Mouse (Mus musculus) frontal cortex, postnatal 36 days (tissue): ENCODE measurements around the gene Hoxa3.

Experiments
- DNase-seq, 2 experiments: peaks; one replicate each; pipeline ENCODE4 v3.0.0; 2022; ENCODE audit warnings: low spot score in 2 of 2

Hoxa3 gene

GRCm38 (mm10) chr6:52246403-52246803 is 33.3 kb upstream of the Hoxa3 start:
- no peak for DNase-seq

DNA sequence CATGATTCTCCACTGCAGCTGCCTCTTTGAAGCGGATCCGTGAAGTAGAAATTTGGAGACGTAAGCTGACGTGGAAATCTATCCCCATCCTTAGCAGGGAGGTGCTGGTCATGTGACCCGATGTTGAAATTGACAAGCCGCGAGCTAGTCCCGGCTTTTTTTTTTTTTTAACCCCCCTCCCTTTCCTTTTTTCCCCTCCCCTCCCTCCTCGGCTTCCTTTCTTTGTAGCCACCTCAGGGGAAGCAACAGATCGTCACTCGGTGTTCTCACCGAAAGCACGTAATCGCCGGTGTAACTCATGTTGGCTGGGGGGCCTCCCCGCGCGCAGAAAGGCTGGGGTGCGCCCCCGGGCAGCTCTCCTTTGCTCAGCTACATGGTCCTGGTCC is 32.6 kb upstream of the Hoxa3 start, which contains the start of gene Hoxa11:
Gene Hoxa11 (minus strand): TSS at position 54 of the 386 bp plus-strand sequence.
- DNase-seq: no peak

GRCm38 (mm10) chr6:52245040-52245756 is 32.1 kb upstream of the Hoxa3 start:
- DNase-seq: no peak

DNA sequence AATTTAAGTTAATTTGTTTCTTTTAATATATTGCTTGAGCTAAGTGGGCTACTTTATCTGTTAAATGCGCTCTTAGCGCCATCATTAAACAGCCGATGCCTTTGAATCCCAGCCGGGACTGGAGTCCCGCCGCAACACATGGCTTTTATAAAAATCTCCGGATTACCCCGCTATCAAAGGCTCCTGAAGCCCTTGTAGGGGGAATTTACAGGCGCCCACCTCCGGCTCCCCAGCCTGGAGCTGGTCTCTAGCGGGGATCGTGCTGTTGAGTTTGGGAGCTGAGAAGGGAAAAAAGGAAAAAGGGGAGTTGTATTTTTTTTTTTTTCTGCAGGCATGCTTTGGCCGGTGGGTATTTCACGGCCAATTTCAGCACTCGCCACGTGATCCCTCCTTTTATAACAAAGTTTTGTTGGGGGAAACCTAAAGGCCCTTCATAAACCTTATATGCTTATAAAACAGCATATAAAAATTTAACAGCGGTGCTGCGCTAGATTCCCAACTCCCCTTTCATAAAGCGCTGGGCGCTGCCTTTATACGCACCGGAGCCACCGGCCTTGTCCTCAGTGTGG is 31.4 kb upstream of the Hoxa3 start:
- no peak for DNase-seq

GRCm38 (mm10) chr6:52243681-52244121 is 30.6 kb upstream of the Hoxa3 start:
- DNase-seq: no peak

- no peak for DNase-seq
Measured at GRCm38 (mm10) chr6:52242801-52243332, 29.7 kb upstream of the Hoxa3 start.

GRCm38 (mm10) chr6:52241001-52241621 is 28.0 kb upstream of the Hoxa3 start:
- DNase-seq: no peak

GRCm38 (mm10) chr6:52240389-52241000 is 27.4 kb upstream of the Hoxa3 start, which contains the start of gene Hoxa10:
Gene Hoxa10, minus strand, starts transcription at chr6:52240854.
- DNase-seq: no peak

- DNase-seq: no peak
Measured at GRCm38 (mm10) chr6:52239625-52240388, 26.7 kb upstream of the Hoxa3 start.

GRCm38 (mm10) chr6:52238976-52239375 is 25.8 kb upstream of the Hoxa3 start:
- DNase-seq: no peak

GRCm38 (mm10) chr6:52238155-52238545 is 25.0 kb upstream of the Hoxa3 start:
- DNase-seq: no peak

DNA sequence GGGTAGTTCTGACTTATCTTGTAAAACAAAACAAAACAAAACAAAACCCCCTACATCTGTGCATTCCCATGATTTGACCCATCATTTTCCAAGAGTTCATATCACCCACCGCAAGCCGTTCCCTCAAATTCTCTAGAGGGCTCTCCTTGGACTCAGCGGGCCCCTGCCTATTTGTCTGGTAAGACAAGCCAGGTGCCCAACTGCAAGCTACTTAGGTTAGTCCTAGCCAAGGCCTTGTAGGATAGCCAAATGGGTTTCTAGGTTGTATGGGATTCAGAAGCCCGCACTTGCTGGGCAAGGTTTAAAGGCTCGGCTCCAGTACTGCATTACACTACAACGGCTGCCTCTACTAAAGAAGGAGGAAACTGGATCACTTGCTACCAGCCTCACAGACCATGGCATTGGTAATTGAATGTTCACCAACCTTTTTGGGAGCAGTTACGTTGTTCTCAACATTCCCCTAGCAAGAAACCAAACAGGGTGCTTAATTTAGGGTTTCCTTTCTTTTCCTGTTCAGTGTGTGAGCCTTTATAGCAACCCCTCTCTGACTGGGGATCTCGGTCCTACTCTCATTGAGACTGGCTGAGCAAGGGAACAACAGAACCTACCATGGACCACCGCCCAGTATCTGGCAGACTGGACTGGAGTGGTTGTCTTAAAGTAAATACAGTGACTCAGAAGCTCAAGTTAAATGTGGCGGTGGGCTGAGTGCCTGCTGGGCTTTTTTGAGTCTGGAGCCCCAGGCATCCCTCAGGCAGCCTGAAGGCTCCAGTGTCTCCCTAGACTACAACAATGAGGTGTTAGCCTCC is 24.4 kb upstream of the Hoxa3 start:
- DNase-seq: no peak

DNA sequence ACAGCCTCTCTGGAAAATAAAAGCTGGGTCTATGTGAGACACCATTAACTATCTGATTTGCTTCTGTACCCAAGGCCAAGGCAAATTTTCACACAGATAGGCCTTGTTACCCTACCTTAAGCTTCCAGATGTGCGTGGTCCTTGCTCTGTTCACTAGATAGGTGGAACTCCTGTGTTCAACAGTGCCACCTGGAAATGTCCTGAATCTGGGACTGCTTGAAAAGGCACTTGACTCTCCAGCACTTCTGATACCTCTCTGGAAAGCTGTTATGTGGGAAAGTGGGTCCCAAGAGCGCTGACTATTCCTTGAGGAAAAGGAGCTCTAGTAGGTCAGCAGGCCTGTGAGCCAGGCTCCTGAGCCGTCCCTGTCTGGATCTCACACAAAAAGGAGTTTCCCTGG is 23.7 kb upstream of the Hoxa3 start:
- no peak for DNase-seq

DNA sequence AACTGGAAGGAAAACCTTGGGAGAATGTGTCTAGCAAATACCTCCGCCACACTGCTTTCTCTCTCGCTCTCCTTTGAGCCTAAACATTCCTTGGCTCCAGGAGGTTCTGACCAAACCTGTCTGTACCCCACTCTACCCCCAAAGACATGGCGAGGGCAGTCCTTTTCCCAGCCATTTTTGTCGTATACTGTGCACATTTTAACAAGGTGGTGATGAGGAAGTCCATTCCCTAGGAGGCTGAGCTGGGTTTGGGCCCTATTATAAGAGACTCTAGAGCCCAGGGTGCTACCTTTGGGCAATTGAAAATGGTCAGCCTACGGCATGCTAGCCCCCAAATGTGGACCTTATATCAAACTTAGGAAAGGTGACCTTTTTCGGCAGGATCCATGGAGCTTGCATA is 22.7 kb upstream of the Hoxa3 start:
- DNase-seq: no peak

DNA sequence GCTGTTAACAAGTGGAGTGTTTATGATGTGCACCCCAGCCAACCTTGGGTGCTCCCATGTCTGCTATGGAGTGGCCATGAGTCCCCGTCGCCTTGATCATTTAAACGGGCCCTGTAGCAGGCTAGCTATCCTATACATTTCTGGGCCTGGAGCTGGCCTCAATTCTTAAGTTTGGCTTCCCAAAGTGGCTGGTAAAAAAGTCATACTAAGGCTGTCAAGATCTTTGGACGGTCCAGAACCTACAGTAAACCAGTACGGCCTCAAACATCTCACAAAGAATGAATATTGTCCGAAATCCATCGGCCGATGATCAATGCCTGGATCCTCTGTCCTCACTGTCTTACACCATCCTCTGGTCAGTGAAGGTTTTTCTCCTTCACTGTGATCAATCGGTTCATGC is 22.1 kb upstream of the Hoxa3 start:
- no peak for DNase-seq

GRCm38 (mm10) chr6:52234428-52235140 is 21.4 kb upstream of the Hoxa3 start:
- DNase-seq: no peak

- DNase-seq: no peak
Measured at GRCm38 (mm10) chr6:52233546-52234427, 20.7 kb upstream of the Hoxa3 start.

GRCm38 (mm10) chr6:52232984-52233545 is 19.9 kb upstream of the Hoxa3 start:
- no peak for DNase-seq

DNA sequence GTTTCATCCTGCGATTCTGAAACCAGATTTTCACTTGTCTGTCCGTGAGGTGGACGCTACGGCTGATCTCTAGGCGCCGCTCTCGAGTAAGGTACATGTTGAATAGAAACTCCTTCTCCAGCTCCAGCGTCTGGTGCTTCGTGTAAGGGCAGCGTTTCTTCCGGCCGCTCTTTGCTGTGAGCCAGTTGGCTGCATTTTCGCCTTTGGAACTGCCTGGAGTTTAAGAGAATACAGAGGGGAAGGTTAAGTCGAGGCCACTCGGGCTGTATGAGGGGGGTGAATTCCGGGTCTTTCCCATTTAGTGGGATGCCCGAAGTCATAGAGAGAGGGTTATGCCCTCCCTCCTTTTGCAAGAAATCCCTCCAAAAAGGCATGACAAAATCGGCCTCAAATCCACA is 19.4 kb upstream of the Hoxa3 start:
- DNase-seq: no peak
